Mouse (Mus musculus) NIH3T3 (cell line): ENCODE data around the gene Hp1bp3.
A peak's percentile ranks its signal among the peaks of the same experiment; 100 is the strongest.

ENCODE experiments used
- DNase-seq: peaks from one replicate; pipeline ENCODE4 v3.0.0-alpha.2; 2012; ENCODE audit warnings: low read depth

Hp1bp3 gene

DNA sequence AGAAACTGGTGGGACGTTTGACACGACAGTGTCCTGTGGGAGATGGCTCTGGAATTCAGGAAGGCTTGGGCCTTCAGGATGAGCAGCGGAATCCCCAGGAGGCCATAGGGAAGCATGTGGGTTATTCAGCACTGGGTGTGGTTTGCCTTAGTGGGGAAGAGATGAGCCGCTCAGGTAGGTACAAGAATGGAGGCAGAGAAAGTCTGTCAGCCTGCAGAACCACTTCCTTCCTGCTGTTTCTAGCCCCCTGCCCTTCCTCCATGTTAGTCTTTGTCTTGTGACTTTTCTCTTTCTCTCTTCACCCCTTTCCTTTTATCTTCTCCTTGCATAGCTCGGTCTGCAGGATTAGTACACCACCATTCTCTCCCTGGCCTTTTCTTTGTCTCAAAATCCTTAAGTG is 6.3 kb downstream of the Hp1bp3 start:
- DNase-seq: no peak

DNA sequence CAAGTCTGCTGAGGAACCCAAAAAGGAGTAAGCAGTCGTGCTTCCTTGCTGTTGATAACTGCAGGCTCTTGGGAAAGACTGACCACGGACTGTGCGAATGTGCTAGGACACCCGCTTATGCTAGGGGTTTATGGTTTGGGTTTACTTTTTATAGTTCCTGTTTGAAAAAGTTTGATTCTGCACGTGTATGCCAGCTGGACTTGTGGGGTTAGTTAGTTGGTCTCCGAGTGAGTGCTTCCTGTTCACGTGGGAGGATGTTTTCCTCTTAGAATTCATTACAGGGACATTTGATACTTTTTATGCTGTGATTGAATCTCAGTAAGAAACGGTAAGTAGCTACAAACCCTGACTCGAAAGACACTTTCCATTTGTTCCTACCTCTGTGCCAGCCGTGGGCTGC is 7.5 kb downstream of the Hp1bp3 start:
- no peak for DNase-seq

GRCm38 (mm10) chr4:138246756-138247665 is 30.9 kb downstream of the Hp1bp3 start:
- peak; percentile 28 for DNase-seq

GRCm38 (mm10) chr4:138250088-138250960 is 34.2 kb downstream of the Hp1bp3 start, which contains the start of the genes Sh2d5 and Kif17:
Gene Sh2d5 (plus strand): TSS chr4:138250403.
Gene Kif17 (plus strand): TSS chr4:138250435.
- no peak for DNase-seq

GRCm38 (mm10) chr4:138251819-138252218 is 35.7 kb downstream of the Hp1bp3 start:
- no peak for DNase-seq

- no peak for DNase-seq
Observed at GRCm38 (mm10) chr4:138252231-138252630, 36.1 kb downstream of the Hp1bp3 start.

- DNase-seq: no peak
Observed at GRCm38 (mm10) chr4:138257116-138257687, 41.1 kb downstream of the Hp1bp3 start.

DNA sequence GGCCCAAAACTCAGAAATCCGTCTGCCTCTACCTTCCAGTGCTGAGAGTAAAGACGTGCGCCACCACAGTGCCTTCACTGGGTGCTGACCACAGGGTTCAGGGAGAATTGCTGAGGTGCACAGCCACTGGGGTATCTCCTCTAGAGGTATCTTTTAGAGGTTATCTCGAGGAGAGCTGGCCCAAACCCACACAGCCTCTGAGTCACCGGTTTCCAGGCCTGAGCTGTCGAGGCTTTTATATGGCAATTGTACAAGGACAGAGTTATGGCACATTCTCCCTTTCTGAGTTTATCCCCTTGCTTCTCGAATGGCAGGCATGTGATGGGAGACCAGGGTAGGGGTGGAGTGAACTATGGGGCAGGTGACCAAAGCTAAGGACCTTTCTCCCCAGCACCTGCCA is 42.6 kb downstream of the Hp1bp3 start:
- peak; percentile 8 for DNase-seq

GRCm38 (mm10) chr4:138259482-138259881 is 43.4 kb downstream of the Hp1bp3 start:
- DNase-seq: no peak

DNA sequence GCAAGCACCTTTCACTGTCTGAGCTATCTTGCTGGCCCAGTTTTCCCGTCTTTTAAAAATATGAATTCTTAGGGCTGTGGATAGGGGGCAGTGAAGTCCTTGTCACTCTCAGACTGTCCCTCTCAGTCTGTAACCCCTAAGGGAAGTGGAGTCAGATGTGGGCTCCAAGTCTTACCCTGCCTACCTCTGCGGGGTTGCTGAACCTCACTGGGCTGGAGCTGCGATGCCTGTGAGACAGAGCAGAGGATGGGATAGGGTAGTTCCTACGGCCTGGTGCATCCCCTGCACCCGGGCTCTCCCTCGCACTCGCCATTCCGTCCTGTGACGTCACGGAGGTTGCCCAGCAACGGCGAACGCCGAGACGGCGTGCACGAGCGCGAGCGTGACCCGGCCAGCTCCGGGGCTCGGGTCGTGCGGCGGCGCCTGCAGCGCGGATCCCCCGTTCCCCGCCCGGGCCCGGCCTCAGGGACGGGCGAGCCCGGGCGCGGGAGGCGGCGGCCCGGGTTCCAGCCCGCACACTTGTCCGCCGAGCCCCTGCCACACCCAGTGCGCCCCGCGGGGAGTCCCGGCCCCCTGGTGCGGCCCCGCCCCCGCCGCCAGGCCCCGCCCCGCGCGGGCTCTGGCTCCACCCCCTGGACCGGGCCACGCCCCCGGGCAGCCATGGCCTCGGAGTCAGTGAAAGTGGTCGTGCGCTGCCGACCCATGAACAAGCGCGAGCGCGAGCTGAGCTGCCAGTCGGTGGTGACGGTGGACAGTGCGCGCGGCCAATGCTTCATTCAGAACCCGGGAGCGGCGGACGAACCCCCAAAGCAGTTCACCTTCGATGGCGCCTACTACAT is 46.0 kb downstream of the Hp1bp3 start:
- peak; percentile 67 for DNase-seq

GRCm38 (mm10) chr4:138267869-138268268 is 51.8 kb downstream of the Hp1bp3 start:
- no peak for DNase-seq

- peak; percentile 79 for DNase-seq
Observed at GRCm38 (mm10) chr4:138272011-138272997, 56.2 kb downstream of the Hp1bp3 start.

- DNase-seq: no peak
Observed at GRCm38 (mm10) chr4:138278346-138278745, 62.2 kb downstream of the Hp1bp3 start.

DNA sequence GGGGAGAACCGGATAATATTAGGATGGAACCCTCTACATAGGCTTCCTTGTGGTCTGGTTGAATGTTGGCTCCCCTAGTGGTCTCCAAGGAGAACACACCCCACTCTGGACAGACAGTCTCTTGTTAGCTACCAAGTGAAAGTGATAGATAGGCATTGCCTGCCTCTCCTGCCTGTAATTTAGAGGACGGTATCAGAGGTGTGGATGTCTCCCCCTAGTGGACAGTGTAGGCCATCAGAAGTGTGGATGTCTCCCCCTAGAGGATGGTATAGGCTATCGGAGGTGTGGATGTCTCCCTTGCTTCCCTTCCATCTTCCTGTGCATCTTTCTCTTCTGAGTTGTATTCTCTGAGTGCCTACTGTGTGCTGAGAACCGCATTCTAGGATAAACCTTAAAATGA is 66.7 kb downstream of the Hp1bp3 start:
- peak; percentile 85 for DNase-seq

GRCm38 (mm10) chr4:138286411-138286810 is 70.3 kb downstream of the Hp1bp3 start:
- DNase-seq: no peak

DNA sequence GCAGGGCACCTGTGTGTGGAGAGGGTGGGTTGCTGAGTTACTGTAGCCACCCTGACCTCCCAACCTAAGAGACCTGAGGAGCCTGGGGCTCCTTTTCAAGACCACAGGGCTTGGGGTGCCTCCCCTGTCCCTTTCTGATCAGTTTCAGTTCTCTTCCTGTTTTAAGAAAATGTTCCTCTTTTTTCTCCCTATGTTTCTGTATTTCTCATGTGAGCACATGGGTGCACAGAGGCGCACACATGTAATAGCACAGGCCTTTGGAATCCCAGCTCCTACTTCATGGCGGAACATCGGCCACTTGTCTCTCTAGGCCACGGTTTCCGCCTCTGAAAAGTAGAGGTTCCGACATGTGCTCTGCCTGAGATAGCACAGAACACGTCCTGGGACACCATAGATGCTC is 72.6 kb downstream of the Hp1bp3 start:
- no peak for DNase-seq

- no peak for DNase-seq
Observed at GRCm38 (mm10) chr4:138292028-138292427, 75.9 kb downstream of the Hp1bp3 start.

GRCm38 (mm10) chr4:138293261-138293948 is 77.3 kb downstream of the Hp1bp3 start:
- no peak for DNase-seq

DNA sequence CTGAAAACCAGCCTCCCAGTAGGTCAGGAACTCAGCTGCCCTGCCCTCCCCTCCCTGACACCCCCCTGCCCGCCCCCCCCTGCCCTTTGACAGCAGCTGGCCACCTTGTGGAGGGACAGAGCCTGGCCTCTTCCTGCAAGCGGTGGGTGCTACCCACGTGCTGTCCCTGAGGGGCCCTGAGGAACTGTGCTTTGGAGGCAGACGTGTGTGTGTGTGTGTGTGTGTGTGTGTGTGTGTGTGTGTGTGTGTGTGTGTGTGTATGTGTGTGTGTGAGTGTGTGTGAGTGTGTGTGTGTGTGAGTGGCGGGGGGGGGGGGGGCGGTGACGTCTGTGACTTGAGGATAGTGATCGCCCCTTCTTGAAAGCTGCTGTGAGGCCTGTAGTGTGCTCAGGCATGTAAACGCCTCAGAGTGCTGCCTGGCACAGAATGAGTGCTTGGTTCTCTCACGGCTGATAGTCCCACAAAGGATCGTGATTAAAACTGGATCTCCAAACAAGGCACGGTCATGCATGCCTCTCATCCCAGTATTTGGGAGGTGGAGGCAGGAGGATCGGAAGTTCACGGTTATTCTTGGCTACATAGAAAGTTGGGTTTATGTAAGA is 78.0 kb downstream of the Hp1bp3 start:
- DNase-seq: no peak
